Mouse (Mus musculus): ENCODE measurements around the gene Sptbn4. TPM values are rescaled to one million over a fixed set of nuclear protein-coding genes. Genes with fewer than 3 reads are reported as not detected.

The Sptbn4 gene
- polyA plus RNA-seq, 2 experiments from 2014 or later = 0.28 to 0.32 TPM

DNA sequence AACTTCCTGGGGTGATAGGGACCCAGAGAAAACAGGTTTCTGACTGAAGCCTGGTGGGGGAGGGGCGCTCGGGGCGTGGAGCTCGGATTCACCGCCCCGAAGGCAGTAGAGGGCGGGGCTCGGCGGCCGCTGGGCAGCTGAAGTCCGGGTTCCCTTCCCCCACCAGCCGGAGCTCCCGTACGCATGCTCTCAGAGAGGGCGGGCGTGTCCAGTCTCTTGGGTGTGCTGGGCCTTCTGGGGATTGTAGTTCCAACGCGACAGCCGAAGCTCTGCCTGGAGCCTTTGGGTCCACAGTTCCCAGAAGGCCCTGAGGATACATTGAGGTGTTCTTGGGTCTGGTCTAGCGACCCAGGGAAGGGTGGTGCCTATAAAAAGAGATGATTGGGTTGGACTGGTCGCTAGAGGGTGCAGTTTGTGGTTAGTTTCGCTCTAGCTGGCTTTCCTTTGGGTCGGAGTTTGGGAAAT lies 27.0 kb upstream of the Sptbn4 start:
- ATAC-seq = peak; percentile 75

DNA sequence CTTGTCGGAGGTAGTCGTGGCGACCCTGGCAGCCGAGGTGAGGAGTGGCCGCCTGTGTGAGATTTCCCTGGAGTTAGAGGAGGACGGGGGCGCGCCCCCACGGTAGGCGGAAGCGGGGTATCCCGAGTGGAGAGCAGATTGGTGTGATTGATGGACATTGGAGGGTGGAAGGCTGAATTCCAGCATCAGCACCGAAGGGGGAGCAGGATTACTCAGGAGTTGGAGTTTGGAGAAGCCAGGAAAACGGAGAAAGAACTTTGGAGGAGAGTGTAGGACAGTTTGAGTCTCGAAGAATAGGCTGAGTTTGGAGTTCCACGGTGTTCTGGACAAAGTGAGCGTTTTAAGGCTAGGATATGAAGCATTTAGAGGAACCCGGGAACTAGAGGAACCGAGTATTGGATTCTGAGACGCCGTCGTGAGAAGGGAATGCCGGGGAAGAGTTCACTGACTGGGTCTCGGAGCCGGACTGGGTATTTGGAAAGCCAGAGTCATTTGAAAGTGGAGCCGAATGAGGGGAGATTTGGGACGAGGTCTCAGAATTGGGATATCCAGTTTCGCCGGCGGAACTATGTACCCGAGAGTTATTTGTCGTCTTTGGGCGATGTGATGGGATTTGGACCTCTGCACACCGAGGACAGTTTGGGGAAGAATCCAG lies 26.5 kb upstream of the Sptbn4 start:
- ATAC-seq = peak; percentile 11

DNA sequence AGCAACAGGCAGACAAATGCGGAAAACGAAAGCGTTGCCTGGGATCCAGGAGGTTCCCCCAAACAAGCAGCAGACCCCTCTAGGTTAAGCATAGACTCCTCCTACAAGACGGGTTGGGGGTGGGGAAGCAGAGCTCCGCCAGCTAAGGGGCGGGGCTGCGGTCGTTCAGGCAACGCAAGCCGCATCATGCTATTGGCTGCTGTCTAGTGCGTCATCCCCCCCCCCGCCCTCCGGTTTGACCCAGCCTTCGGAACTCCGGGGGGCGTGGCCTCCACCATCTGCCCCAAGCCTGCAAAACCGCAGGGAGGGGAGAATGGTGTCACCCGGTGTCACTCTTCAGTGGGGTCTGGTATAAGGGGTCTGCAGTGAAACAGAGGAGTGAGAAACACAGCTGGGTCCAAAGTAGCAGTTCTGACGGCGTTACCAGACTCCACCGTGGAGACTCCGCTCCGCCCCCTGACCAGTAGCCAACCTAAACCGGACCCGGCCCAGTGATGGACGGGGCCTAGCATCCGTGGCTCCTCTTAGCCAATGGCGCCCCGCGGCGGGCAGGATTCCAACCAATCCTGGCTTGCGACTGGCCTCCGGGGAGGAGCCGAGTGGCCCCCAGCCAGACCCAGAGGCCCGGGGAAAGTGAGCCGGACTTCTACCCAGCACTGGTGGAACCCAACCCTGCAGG lies 25.8 kb upstream of the Sptbn4 start, which contains the start of gene Sertad3:
Gene Sertad3, plus strand, starts transcription at position 613 of the 679 bp plus-strand sequence.
- peak; percentile 79 for ATAC-seq

DNA sequence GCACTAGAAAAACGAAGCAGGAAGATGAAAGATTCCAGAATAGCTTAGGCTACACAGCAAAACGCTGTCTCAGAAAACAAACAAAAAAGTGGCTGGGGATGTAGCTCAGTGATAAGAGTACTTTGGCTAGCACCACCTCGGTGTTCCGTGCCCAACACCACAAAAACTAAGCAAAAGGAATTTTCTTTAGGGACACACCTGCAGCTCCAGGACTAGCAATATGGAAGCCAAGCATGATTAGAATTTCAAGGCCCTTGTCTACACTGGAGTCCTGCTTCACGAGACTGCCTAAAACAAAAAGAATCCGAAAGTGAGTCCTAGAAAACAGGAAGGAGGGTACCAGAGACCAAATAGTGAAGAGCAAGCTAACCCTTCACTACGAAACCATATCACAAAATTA lies 25.1 kb upstream of the Sptbn4 start:
- ATAC-seq = no peak

DNA sequence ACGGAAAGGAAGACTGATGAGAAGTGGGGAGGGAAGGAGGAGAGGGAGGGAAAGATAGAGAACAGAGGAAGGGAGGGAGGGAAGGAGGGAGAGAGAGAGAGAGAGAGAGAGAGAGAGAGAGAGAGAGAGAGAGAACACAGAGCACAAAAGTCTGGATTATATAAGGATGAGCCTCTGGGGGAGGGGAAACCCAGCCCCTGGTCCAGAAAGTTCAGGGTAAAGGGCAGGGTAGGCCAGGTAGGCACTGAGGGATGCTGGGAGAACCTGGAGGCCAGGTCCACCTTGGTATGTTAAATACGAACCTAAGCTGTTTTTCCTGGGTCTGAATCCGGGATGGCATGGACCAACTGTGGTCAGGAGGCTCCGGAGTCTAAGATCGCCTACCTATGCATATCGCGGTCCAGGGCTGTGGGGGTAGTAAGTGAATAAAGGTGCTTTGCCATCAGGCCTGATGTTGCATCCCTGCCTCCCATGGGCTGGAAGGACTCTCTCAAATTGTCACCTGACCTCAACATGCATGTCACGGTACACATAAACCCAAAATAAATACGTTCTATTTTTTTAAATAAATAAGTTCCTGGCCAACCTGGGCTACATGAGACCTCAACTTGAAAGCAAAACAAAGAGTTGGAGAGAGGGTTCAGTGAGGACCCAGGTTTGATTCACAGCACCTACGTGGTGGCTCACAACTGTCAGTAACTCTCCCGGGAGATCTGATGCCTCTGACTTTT lies 24.1 kb upstream of the Sptbn4 start:
- no peak for ATAC-seq

DNA sequence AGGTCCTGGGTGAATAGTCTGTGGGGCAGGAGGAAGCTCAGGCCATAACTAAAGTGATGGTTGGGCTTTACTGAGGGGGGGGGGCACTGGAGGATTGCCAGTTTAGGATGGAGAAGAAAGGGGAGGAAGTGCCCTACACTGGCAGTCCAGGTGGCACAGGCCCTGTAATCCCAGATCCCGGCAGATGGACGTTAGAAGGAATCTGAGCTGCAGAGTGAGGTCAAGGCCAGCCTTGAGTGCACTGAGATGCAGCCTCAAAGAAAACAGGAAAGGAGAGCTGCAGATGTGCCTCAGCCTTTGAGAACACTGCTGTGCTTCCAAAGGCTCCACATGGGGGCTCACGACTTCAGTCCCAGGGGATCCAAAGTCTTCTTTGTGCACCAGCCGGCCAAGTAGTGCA lies 20.2 kb upstream of the Sptbn4 start:
- no peak for ATAC-seq

DNA sequence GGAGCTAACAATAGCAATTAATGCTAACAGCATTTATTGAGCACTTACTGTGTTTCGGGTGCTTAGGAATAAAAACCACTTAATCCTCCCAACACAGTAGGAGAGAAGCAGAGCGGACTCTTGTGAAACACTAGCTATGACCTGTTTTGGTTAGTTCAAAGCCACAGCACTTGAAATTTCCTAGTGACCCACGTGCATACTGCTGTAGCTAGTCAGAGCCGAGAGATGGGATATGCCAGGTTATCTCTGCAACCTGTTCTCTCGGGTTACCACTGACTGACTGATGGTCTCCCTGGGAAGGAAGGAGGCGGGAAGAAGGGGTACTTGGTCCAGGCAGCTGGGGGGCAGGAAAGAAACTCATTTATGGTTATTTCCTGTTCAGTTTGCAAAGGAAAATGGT lies 13.0 kb upstream of the Sptbn4 start:
- ATAC-seq = no peak

DNA sequence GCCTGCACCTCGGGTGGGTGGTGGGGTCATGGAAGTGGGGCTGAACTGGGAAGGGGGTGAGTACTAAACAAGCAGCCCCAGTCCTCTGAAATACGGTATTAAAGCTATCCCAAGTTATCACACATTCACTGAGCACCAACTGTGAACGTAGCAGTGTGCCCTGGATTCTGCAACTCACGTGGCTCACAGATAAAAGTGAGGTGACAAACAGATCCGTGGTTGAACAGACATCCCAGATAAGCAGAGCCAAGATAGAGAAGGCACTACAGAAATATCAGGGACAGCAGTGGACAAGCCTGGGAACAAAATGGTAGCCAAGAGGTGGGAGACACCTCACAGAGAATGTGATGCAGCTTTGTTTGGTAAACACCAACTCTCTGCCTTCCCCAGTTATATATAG lies 12.2 kb upstream of the Sptbn4 start:
- no peak for ATAC-seq

DNA sequence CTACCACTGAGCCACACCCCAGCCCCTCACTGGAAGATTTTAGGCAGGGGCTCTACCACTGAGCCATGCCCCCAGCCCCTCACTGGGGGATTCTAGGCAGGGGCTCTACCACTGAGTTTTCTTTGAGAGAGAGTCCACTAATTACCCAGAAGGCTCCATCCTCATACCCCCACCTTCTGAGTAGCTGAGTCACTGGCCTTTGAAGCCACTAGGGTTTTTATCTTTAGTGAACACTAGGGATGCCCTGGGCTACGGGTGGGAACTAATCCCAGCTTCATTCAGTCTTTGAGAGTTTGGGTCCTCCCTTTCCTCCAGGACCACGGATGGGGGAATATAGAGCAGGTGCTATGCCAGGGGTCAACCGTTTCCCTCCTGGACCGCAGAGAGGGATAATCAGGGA lies 11.1 kb upstream of the Sptbn4 start:
- ATAC-seq = no peak

DNA sequence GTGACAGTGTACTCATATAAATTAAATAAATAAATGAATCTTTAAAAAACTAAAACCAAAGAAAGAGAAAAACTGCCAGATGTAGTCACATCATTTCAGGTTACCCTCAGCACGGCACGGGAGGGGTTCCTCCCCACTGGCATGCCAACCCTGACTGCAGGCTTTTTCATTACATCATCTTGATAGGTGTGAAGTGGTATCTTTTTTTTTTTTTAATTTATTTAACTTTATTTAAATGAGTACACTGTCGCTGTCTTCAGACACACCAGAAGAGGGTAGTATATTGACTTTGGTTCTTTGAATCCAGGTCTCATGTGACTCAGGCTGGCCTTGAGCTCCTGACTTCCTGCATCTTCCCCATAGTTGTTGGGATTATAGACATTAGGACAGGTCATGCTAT lies 7.8 kb upstream of the Sptbn4 start:
- ATAC-seq = no peak

DNA sequence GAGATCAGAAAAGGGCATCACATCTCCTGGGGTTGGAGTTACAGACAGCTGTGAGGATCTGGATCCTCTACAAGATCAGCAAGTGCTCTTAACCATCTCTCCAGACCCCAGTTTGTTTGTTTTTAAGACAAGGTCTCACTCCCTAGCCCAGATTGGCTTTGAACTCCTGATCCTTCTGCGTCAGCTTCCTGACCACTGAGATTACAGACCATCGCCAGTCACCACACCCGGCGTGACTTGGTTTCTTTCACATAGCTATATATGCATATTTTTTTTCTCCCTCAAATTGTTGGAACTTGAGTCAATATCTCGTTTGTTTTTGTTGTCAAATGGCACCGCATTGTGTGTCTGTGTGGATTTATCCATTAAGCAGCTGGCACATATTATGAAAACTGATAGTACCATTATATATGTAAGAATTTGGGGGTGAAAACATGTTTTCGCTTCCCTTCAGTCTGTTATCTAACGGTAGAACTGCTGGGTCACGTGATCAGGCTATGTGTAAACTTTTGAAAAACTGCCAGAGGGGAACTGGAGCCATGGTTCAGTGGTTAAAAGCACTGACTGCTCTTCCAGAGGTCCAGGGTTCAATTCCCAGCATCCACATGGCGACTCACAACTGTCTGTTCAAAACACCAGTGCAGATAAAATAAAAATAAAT lies 7.1 kb upstream of the Sptbn4 start:
- ATAC-seq = no peak

DNA sequence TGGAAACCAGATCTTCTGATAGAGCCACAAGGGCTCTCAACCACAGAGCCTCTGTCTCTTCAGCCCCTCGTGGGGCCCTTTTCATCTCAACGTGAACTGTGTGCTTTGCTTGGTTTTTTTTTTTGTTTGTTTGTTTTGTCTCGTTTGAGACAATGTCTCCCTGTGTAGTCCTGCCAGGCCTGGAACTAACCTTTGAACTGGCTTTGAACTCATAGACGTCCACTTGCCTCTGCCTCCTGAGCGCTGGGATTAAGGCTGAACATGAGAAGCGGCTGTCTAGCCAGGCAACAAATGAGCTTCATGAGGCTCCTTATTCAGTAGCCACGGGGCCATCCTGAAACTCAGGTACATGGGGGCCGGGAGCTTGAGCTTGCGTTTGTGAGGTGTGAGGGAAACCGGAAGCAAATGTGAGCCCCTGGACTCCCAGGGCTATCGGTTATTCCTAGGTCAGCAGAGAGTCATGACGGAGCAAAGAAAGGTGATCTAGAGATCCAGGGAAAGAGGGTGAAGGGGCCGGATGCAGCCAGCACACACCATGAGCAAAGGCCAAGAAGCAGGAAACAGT lies 4.8 kb upstream of the Sptbn4 start:
- ATAC-seq = no peak

DNA sequence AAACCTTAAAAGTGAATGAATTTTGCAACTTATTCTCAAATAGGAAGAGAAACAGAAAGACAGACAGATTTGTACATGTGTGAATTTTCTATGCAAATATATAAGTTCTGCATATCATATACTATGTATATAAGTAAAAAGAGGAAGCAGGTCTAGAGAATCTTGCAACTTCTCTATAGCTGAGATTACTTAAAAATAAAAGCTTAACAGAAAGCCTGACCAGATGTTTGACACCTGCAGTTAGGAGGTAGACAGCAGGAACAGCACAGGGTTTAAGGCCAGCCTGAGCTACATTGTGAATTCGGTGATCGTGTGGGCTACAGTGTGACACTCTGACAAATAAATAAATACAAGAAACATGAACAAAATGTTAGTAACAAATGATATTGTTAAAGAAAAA lies 3.9 kb upstream of the Sptbn4 start:
- no peak for ATAC-seq

DNA sequence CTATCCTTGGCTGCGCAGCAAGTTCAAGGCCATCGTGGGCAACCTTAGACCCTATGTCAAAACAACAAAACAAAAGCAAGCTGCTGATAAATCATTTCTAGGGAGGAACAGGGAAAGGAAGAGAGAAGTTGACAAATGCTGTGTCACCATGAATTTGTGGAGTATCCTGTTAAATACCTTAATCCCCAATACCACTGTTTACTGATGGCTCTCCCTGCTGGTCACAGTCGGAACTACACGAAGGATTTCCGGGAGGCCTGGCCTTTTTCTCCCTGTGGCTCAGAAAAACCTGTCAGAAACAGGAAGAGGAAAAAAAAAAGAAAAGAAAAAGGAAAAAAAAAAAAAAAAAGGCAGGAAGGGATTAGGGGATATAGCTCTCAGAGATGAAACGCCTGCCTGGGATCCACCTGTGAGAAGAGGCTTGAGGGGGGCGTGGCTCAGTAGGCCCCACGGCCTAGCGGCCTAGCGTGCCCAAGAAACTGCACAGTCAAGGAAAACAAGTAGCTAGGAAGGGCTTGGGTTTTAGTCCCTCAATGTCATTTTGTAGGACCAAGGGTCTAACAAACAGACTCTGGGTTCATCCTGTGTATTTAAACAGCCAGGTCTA lies 1.9 kb upstream of the Sptbn4 start:
- ATAC-seq = no peak

DNA sequence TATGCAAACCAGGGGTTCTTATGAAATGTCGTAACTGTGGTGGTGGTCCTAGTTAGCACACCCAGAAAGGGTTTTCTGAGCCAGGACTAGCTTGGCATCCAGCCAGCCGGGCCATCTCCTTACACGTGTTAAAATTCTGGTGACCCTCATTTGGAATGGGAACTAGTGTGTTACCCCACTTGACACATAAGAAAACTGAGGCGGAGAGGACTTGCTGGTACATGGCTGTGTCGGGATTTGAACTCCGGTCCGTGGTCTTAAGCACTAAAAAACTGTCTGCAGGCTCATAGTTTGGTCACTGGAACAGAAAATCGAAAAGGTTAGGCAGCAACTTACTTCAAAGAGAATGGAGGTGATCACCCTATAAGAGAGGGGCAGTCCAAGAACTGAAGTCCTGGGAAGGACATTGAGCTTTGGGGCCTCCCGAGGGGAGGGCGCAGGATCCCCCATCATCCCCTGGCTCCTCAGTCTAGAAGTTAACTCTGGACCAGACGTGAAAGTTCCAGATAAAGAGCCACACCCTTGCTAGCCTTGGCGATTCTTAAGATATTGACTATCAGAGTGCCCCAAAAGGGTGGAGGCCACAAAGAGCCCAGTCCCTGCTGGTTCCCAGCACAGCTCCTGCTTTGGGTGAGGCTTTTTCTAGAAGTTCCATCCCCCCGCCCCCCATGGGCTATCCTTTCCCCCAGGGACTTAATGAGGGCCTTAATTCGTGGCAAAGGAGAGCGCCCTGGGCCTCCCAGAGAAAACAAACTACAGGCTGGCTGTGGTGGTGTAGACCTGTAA lies 1.1 kb upstream of the Sptbn4 start:
- ATAC-seq = no peak

DNA sequence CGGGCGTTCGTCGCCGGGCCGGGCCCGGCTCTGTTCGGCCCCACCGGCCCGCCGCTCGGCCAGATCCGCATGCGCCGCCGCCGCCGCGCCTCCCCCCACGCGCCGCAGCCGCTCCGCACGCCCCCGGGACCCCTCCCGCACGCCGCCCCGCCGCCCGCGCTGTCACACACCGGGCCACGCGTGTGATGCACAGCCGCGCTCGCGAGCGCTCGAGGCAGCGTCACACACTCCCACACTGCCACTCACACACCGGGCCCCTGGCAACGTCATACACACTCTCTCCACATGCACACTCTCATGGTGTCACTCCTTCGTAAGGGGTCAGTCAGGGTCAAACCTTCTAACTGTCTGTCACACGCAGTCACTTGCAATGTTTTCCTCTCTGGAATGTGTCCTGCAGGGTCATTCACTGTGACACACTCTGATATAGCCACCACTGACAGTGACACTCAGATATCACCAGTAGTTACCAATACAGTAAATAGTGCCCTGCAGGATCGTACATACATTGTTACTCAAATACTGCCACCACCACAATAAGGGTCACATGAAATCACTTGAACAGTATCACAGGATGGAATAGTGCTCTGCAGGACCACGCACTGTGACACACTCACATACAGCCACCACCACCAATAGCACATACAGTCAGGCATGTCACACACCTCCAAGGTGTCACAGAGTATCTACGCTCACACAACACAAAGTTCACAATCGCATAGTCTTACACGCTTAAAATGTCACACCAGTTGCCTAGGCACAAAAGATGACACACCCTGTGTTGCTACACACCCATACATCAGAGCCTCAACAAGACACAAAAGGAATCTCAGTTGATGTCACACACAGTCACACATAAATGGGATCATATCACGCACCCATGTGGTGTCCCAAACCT lies 716 bp downstream of the Sptbn4 start:
- ATAC-seq = peak; percentile 18

DNA sequence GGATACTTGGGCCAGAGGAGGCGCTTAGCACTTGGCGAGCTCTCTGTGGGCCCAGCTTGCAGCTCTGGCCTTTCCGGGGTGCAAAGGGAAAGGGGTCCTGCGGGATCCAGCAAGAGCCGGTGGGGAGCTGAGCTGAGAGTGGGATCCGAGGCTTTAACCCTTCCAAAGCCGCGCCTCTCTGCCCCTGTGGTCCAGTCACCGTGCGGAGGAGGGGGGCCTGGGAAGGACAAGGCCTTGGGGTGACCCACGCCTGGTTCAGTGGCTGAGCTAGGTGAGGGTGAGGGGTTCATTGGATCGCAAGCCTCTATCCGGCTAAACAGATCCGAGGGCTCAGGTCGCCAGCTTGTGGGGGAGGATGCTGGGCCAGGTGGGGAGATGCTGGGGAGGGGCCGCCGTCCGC lies 1.4 kb downstream of the Sptbn4 start:
- no peak for ATAC-seq

DNA sequence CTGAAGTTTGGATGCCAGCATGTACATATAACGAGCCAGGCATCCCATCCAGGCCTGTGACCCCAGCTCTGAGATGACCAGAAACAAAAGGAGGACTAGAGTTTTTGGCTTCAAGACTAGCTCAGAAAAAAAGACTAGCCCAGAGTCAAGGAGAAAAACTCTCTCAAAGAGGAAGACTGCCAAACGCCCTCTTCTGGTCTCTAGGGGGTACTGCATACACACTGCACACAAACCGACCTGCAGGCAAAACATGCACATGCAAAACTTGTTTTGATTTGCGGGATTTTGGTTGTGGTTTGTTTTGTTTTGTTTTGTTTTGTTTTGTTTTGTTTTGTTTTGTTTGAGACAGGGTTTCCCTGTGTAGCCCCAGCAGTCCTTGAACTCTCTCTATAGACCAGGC lies 7.5 kb downstream of the Sptbn4 start:
- ATAC-seq = no peak

DNA sequence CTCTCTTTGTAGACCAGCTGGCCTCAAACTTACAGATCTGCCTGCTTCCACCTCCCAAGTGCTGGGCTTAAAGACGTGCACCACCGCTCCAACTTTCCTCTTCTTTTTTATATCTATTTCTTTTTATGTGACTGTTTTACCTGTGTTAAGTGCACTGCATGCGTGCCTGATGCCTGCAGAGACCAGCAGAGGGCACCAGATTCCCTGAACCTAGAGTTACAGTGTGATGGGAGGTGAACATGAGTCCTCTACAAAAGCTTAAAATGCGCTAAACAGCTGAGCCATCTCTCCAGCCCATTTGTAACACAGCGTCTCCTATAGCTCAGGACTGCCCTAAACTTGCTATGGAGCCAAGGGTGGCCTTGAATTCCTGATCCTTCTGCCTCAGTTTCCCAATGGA lies 9.9 kb downstream of the Sptbn4 start:
- ATAC-seq = peak; percentile 71

DNA sequence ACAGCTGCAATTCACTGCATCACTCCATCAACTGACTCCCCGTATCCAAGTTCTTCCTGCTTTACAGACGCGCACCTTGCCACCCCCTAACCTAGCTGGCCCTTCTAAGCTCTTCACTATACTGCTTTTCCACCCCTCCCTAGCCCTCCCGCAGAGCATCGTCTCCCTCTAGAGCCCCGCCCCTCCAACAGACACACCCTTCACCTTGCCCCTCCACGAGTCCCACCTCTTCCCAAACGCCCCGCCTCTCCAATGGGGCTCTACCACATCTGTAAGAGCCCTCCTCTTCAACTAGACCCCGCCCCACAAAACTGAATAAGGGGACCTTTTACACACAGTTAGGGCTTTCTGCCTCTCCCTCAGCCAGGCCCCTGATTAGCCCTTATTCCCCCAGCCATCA lies 13.7 kb downstream of the Sptbn4 start:
- no peak for ATAC-seq

DNA sequence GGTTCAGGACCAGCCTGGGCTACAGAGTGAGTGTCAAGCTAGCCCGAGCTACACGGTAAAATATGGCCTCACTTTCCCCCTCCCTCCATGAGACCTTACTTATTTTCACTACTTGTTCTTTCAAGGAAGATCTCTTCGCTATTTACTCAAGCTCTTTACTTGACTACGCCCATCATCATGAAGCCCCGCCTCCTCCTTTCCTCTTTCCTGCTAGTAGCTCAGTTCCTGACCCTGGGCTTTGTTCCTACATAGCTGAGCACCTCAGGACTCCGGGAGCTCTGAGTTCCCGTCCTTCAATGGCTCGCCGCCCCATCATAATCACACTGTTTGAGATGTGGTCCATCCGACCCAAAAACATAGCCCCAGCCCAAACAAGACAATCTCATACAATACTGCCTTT lies 14.1 kb downstream of the Sptbn4 start:
- no peak for ATAC-seq

All from CD4-positive, CD25-positive, alpha-beta regulatory T cell, adult 4 months (primary cell).